Mouse (Mus musculus): Measurements from ENCODE around the gene Rrp1. TPM values are rescaled to one million over a fixed set of nuclear protein-coding genes. Genes with fewer than 3 reads are reported as not detected.

The Rrp1 gene
- total RNA-seq (2021): 100 to 1,000 TPM; 113 to 119 TPM
- long read RNA-seq, experiment 1, partial matches to known transcripts: 4 of 14 reads
- long read RNA-seq, experiment 1, other reads (novel, unspliced or antisense): 10 of 14 reads
- long read RNA-seq, experiment 2, partial matches to known transcripts: 4 of 23 reads
- long read RNA-seq, experiment 2, other reads (novel, unspliced or antisense): 18 of 23 reads

DNA sequence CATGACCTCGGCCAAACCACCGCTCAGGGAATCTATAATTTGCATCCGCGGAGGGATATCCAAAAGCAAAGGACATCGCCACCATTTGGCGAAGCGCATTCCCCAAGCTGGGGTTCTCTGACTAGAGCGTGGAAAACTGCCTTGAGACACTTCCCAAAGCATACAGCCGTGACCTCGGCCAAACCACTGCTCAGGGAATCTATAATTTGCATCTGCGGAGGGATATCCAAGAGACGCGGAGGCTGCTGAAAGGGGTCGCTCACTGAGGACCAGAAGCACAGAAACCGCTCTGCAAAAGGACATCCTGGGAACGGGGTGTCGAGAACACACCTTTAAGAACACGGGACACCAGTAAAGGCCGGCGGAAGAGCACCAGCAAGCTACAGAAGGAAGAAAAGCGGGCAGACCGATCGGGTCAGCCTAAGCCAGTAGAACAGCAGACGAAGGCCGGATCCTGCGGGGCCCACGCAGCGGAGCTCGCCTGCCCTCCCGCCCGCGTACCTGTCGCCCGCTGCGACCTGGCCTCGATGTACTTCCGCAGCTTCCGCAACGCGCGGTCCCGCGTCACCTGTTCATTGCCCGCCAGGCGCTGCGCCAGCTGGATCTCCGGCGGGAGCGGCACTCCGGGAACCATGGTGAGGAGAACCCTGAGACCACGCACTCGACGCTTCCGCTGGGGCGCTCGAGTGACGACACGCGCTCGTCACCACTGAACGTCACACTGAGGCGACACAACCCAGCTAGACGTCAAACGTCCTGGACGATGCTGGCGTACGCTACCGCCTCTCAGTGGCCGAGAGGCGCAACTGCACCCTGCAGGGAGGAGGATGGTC, at the start of gene Rrp1:
Gene Rrp1 (minus strand): TSS at position 725 of the 833 bp plus-strand sequence.
- DNase-seq (ENCODE audit: low spot score in 2 of 2): peak; percentile 87 to 89

DNA sequence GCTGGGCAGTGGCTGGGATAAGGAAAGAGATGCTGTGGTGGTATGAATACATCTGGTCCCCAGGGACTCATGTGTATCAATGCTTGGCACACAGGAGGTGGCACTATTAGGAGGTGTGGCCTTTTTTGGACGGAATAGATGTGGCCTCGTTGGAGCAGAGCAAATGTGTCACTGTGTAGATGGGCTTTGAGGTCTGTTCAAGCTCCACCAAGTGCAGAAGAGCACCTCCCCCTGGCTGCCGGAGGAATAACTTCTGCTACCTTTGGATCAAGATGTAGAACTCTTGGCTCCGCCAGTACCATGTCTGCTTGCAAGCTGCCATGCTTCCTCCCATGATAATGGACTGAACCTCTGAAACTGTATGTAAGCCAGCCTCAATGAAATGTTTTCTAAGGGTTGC, 48.9 kb upstream of the Rrp1 start:
- DNase-seq (ENCODE audit: low spot score in 2 of 2): no peak

DNA sequence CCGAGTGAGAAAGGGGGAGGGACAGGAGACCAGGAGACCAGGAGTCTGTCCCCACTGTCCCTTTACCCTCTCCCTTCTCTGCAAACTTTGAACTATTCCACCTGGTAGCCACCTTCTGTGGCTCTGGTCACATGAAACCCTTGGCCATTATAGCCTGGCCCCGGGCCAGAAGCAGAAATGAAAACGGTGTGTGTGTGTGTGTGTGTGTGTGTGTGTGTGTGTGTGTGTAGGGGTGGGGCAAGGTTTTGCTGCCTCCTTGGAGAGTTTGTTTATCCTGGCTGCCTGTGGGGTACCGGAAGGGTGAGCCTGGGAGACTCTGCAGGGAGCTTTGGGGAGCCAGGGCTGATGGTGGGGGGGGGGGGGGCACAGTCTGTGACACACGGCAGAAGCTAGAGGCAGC, 47.6 kb upstream of the Rrp1 start:
- no peak for DNase-seq (ENCODE audit: low spot score in 2 of 2)

DNA sequence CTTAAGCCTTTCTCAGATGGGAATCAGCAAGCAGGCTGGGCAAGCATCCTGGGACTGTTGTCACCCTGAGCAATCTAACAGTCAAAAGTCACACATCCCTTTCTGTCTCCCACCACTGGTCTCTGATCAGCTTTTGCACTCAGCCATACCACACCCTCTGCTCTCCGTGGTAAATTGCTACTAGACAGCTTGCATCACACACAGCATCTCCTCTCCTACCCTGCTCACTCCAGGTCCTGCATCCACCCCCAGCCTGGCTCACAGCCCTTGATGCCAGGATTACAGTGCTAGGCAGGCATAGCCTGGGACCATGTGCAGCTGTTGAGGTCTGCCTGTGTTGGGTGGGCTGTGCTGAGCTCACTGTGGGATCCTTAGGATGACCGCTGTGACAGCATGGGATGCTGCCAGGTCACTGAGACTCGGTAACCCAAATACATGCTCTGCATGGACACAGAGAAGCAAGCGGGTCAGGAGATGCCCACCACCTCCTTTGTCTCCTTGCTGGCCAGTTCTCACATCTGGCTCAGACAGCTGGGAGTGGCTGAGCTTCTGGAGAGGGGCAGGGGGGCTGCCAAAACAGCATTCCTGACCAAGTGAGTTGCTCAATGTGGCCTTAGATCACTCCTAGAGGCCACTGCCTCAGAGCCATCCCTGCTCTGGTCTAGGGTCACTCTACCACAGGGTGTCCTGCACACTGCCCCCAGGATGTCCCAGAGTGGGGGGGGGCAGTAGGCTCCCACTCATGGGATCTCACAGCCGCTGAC, 45.7 kb upstream of the Rrp1 start:
- peak in 1 of 2 experiments; percentile 35 for DNase-seq (ENCODE audit: low spot score in 2 of 2)

DNA sequence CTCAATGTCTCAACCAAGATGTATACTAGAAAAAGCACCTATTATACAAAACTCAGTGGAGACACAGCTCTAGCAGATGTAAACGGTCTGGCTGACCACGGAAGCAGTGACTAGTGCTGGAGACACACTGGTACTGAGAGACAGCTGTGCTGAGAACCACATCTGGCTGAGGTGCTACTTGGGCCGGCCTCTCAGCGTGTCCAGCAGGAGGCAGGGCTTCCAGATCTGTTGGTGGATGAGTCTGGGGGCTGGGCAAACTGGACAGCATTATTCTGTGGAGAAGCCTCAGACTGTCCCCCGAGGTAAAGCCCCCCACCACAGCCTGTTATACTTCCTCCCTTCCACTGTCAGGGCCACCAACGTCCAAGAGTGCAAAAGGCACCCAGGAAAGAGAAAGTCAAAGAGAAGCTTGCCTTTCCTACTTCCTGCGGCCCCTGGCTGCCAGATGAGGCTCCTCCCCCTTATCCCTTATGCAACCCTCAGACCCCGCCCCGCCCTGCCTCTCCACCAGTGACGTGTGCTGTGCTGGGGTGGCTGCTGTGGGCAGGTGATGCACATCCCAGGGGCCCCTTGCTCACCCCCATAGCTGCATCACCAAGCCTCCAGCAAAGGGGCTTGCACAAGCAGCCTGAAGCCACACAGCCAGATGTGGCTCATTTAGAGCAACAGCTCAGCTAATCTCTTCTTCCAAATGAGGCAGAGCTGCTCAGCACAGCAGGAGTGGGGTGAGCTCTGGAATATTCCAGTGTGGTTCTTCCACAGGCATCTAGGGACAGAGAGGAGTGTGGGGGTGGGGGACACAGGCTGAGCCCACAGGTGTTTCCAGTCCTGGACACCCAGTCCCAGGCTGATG, 44.9 kb upstream of the Rrp1 start:
- DNase-seq (ENCODE audit: low spot score in 2 of 2): peak in 1 of 2 experiments; percentile 68

DNA sequence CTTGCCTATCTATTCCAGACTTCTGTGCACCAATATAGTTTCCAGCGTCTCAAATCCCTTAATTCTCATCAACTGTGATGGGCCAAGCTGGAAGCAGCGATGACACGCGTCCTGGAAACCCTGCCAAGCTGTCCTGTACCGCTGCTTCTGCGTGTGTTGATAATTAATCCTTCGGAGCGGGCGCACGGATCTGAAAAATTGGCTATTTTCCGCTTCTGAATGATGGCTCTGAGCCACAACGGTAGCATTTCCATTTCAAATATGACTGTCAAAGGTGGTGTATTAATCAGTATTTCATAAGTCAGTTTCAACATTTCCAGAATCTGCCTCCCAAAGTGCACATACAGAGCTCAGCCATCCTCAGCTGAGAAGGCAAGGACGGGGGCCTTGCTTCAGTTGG, 43.9 kb upstream of the Rrp1 start:
- no peak for DNase-seq (ENCODE audit: low spot score in 2 of 2)

DNA sequence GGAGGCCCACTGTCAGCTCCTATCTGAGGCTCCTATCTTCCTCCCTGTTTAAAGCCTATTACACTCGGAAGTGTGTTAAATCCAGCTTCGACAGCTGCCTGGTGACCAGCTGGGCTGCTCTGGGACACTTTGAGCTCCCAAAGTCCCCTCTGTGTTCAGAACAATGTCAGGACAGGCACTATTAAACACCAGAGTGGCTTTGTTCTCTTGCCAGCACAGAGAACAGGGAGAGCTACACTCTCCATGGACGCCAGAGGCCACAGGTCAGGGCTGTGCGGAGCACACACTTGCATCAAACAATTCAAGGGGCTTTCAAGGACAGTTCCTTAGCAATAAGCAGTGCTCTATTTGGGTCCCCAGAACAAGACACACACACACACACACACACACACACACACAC, 39.8 kb upstream of the Rrp1 start:
- DNase-seq (ENCODE audit: low spot score in 2 of 2): no peak

DNA sequence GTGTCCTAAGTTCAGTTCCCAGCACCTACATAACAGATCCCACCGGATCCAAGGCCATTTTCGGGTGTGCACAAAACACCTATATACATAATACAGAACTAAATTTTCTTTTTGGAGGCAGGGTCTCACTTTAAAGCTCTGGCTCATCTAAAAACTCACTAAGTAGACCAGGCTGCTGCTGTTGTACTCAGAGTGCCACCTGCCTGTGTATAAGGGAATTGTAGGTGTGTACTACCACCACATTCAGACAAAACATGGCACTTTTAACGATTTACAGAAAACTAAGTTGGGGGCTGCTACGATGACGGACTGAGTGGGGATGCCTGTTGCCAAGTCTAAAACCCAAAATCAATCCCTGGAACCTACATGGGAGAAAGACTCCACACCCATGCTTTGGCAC, 37.9 kb upstream of the Rrp1 start:
- DNase-seq (ENCODE audit: low spot score in 2 of 2): no peak

DNA sequence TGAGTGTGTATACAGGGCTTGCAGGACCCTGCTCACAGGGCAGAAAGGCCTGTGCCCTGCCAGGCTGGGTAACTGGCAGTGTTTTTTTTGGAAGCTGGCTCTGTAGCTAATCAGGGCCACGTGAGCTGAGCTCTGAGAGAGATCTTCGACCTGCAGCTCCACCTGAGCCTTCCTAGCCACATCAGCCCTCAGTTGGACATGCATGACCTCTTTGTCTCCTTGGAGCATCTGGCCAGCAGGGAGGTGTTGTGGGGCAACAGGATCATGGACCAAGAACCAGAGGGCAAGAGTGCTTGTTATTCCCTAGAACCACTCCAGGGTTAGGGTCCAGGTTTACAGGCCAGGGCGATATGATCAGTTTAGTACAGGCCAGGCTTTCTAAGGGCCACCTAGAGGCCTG, 34.6 kb upstream of the Rrp1 start:
- no peak for DNase-seq (ENCODE audit: low spot score in 2 of 2)

DNA sequence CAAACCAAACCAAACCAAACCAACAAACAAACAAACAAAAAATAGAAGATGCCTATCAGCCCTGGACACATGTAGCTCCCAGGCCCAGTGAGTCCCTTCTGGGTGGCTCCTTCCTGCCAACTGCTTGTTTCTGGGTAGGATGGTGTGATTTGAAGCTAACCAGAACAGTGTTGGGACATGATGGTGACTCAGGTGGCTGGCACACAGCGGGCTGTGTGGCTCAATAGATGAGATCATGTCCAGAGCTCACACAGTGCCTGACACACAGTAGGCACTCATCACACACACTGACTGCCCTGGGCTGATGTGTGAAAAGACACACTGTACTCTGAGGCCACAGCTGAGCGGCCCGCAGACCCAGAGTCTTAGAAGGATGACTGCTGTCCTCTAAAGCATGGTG, 33.4 kb upstream of the Rrp1 start:
- no peak for DNase-seq (ENCODE audit: low spot score in 2 of 2)

DNA sequence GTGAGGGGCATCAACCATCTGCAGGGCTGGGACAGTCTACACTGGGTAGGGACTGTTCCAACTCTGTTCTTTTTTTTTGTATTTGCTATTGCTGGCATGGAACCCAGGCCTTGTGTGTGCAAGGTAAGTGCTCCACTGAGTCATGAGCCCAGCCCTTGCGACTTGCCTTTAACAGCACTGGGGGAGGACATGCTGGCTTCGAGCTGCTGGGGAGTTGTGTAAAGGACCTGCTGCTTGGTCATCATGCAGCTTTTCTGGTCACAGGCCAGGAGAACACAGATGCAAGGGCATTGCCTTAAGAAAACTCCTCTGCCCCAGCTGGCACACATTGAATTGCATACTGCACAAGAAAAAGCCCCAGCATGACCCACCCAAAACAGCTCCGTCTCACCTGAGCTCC, 29.4 kb upstream of the Rrp1 start:
- no peak for DNase-seq (ENCODE audit: low spot score in 2 of 2)

DNA sequence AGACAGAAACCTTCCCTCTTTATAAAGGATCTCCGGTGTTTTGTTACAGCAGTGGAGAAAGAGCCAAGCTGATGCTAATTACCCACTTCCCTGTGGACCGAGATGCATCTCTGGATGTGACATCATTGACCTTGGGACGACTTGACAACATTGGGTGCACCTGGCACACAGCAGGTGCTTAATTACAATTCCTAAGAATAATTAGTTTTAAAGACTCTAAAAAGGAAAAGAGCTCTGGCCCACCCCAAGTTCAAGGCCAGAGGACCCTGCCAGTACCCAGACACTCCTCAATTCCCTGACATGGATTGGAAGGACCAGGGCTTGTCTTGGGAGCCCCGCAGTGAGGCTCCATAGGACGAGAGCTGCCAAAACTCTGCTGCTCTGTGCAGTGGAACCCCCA, 28.8 kb upstream of the Rrp1 start:
- no peak for DNase-seq (ENCODE audit: low spot score in 2 of 2)

DNA sequence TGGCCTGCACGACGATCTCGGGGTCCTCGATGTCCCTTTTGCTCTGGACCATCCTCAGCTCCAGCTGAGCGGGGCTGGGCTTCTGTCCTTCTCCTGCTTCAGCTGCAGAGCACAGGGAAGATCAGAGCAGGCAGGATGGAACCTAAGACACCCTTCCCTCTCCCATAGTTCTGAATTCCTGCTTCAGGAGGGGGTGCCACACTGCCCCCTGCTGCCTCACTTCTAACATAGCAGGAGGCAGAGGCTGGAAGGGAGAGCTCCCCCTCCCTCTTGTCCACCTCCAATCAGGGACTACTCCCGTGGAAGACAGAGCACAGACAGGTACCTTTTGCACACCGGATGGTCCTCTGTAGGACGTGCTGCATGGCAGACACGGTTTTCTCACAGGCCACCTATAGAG, 28.0 kb upstream of the Rrp1 start:
- no peak for DNase-seq (ENCODE audit: low spot score in 2 of 2)

DNA sequence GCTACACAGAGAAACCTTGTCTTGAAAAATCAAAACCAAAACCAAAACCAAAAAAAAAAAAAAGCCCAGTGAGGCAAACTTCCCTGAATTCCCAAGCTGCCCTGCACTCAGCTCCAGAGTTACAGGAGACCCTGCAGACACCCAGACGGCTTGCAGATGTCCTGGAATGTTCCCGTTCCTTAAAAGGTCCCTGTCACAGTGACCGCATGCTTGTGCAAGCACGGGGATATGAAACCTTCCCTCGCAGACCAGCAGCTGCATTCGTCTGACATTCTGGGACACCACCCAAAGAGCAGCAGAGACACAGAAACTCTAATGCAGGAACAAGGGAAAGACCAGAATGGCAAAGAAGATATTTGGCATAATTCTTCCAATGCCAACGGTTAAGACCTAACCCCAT, 27.1 kb upstream of the Rrp1 start:
- DNase-seq (ENCODE audit: low spot score in 2 of 2): no peak

DNA sequence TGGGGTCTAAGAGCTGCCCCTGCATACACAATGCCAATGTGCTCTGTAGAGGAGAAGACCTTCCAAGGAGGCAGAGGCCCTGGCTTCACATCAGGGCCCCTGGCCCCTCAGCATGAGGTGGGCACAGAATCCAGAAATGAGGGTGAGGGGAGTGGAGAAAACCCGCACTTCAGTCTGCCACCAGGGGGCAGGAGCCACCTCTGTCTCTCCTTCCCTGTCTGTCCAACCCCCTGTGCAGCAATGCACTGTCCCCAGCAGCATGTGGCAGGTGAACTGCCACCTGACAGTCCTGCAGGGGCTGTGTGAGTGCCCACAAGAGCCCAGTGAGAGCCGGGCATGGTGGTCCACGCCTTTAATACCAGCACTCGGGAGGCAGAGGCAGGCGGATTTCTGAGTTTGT, 26.7 kb upstream of the Rrp1 start:
- DNase-seq (ENCODE audit: low spot score in 2 of 2): no peak

DNA sequence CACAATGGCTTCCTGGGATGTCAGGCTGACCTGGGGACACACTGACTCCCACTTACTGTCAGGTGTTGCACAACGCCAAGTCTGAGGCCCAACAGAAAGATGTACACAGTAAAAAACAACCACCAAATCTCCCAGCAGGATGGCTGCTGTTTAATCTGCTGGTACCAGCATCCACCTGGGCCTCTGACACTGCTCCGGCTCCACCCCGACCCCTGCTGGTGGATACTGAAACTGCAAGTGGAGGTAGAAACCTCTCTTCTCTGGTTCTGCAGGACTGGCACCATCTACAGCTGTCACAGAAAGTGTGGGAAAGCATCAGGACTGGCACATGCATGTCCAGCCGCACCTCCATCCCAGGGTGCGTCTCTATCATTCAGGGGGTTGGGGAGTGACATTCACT, 25.3 kb upstream of the Rrp1 start:
- DNase-seq (ENCODE audit: low spot score in 2 of 2): peak; percentile 74 to 81

DNA sequence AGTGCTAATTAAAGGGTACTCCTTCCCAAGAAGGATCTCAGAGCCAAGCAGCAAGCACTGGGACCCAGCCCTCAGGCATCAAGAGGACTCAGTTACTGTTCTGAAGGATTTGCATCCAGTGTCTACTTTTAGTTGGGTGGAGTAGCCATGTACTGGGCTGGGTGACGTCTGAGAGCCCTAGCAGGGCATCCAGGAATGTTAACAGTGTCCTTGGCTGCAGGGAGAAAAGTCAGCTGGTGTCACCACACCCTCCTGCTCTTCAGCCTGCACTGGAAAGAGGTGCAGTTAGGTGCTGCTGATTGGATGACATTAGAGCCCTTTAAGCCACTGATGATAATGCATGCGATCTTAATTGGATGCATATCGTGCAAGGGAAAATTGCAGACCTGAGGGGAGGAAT, 20.0 kb upstream of the Rrp1 start:
- no peak for DNase-seq (ENCODE audit: low spot score in 2 of 2)

DNA sequence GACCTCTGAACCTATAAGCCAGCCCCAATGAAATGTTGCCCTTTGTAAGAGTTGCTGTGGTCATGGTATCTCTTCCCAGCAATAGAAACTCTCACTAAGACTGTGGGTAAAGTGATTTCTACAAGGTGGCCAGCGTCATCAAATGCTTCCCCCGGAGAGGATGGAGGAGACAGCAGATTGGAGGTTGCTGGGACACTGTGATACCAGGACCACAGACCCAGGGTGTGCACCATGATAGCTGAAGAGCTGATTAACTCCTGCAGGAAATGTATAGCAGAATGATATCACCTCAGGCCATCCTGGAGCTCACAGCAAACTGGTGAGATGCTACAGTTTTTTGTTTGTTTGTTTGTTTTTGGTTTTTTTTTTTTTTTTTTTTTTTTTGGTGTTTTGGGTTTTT, 16.9 kb upstream of the Rrp1 start:
- no peak for DNase-seq (ENCODE audit: low spot score in 2 of 2)

DNA sequence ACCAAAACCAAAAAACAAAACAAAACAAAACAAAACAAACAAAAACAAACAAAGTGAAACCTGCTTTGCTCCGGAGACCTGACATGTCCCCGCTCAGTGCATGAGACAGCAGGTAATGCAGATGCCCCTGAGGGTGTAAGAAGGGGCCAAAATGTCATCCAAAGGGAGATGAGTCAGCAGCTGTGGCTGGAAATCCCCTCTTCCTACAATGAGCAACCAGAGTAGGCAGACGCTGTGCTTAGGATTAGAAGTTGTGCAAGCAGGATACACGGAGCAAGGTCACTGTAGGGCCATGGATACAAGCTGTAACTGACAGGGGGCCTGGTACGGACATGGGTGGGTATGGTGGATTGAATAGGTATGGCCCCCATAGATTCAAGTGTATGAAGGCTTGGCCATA, 16.3 kb upstream of the Rrp1 start:
- no peak for DNase-seq (ENCODE audit: low spot score in 2 of 2)

DNA sequence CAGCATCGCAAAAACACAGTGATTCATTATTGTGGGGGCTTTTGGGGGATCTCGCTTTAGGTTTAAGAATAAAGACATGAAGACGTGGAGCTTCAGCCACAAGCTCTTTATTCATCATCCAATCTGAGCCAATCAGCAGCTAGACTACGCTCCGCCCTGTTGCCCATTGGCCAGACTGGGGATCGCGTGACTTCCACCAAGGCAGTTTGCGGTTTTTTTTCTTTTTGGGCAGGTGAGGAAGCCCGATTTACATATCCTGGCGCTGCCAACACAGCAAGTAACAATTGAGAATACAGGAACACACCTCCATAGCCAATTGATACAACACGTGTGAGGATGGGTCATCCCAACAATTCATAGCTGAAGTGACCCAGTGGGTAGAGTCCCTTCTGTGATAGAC, 15.2 kb upstream of the Rrp1 start:
- DNase-seq (ENCODE audit: low spot score in 2 of 2): no peak

DNA sequence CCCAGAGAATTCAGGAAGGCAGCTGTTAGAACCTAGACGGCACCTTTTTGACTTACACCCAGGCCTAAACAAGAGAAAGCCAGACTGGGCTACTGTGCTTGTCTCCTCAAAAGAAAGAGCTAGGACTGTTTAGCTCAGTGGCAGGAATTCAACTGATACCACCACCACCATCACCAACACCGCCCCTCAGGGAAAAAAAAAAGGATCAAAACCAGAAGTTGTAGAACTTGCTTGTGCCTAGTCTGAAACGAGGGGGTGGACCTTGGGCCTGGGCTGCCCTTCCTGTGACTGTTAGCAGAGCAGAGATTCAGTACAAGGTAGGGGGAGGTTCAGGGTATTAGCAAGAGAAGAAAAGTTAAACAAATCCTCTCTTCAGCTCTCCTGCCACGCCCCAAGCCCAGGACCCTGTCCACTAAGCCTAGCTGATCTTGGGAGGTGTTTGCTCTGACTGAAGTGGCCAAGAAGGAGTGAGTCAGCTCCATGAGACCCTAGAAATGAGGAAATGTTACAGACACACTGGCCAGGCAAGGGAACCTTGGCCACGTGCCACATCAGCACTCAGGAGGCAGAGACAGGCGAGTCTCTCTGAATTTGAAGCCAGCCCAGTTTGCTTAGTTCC, 13.4 kb upstream of the Rrp1 start:
- DNase-seq (ENCODE audit: low spot score in 2 of 2): no peak

Data from gastrocnemius, postnatal 4 days (tissue).